Mouse (Mus musculus): ENCODE measurements around the gene Bcl2l12.

GRCm38 (mm10) chr7:44984833-44985164 is 13.7 kb downstream of the Bcl2l12 start:
- TF ChIP-seq POU5F1 (IDR thresholded peaks at IDR 0.05; ENCODE audit: borderline replicate concordance, low read length) (no peak), CTCF (conservative IDR thresholded peaks at IDR 0.05; ENCODE audit: low read length) (no peak), NANOG (IDR thresholded peaks at IDR 0.05; ENCODE audit: borderline replicate concordance, low read length) (no peak)
